Mouse (Mus musculus) spleen, adult 10 weeks (tissue): ENCODE measurements around the gene Olfr464. TPM values are rescaled to one million over a fixed set of nuclear protein-coding genes. Genes with fewer than 3 reads are reported as not detected.

ENCODE experiments used
- polyA plus RNA-seq: library from polyadenylated mRNA; stranded (reverse); fragments of 350-450 nt; fragmentation: Illumina TruSeq; extraction: RNeasy Lipid Tissue Mini Kit (QIAGEN cat#74804); gene quantifications from one replicate; pipeline ENCODE4 v1.2.3, GENCODE M21; 2015; ENCODE audit warnings: low replicate concordance; ENCODE audit not compliant: insufficient read depth

Olfr464 gene
- polyA plus RNA-seq = not detected

GRCm38 (mm10) chr11:87920966-87921365 is at the start of gene Olfr464:
Gene Olfr464 (minus strand): TSS chr11:87920967.

GRCm38 (mm10) chr11:87897287-87897686 is 23.5 kb downstream of the Olfr464 start, which contains the start of gene Olfr463:
Gene Olfr463 (minus strand): TSS chr11:87897387.

GRCm38 (mm10) chr11:87892168-87892567 is 28.6 kb downstream of the Olfr464 start, which contains the start of gene Olfr462:
Gene Olfr462 (minus strand): TSS chr11:87892268.

GRCm38 (mm10) chr11:87875436-87875835 is 45.3 kb downstream of the Olfr464 start, which contains the start of gene Epx:
Gene Epx (minus strand): TSS chr11:87875536.

Other genes starting within 250 kb of the Olfr464 start
- gene Supt4a, start 183.4 kb downstream of the Olfr464 start, polyA plus RNA-seq = 162 TPM
- 4.9 TPM for gene Tspoap1, start 160.4 kb downstream of the Olfr464 start, polyA plus RNA-seq
- gene Mpo, start 127.4 kb downstream of the Olfr464 start, polyA plus RNA-seq = 2.2 TPM
- 0.12 TPM for gene Lpo, start 92.7 kb downstream of the Olfr464 start, polyA plus RNA-seq
- gene Mks1, start 67.8 kb downstream of the Olfr464 start, polyA plus RNA-seq = 10.2 TPM
- gene Epx, start 45.4 kb downstream of the Olfr464 start, polyA plus RNA-seq = not detected
- gene Olfr462, start 28.7 kb downstream of the Olfr464 start, polyA plus RNA-seq = not detected
- not detected for gene Olfr463, start 23.6 kb downstream of the Olfr464 start, polyA plus RNA-seq
- 67.1 TPM for gene Dynll2, start 66.6 kb upstream of the Olfr464 start, polyA plus RNA-seq
- gene Srsf1, start 126.4 kb upstream of the Olfr464 start, polyA plus RNA-seq = 645 TPM
- gene Vezf1, start 147.3 kb upstream of the Olfr464 start, polyA plus RNA-seq = 63.2 TPM
- gene Cuedc1, start 177.1 kb upstream of the Olfr464 start, polyA plus RNA-seq = 6.6 TPM